Mouse (Mus musculus): ENCODE measurements around the gene St6gal1.

Gene St6gal1

GRCm38 (mm10) chr16:23224671-23225068 lies at the start of gene St6gal1:
TSS of gene St6gal1 (plus strand) at chr16:23224740.
- DNase-seq (ENCODE audit: low read depth, low spot score), result peak; percentile 93

- DNase-seq (ENCODE audit: low read depth, low spot score), result no peak
Measured at GRCm38 (mm10) chr16:23174855-23175254, 49.7 kb upstream of the St6gal1 start.

GRCm38 (mm10) chr16:23175956-23176355 lies 48.6 kb upstream of the St6gal1 start:
- no peak for DNase-seq (ENCODE audit: low read depth, low spot score)

GRCm38 (mm10) chr16:23177856-23178255 lies 46.7 kb upstream of the St6gal1 start:
- DNase-seq (ENCODE audit: low read depth, low spot score), result no peak

GRCm38 (mm10) chr16:23178796-23179195 lies 45.7 kb upstream of the St6gal1 start:
- no peak for DNase-seq (ENCODE audit: low read depth, low spot score)

- DNase-seq (ENCODE audit: low read depth, low spot score), result peak; percentile 13
Measured at GRCm38 (mm10) chr16:23179436-23179835, 45.1 kb upstream of the St6gal1 start.

- no peak for DNase-seq (ENCODE audit: low read depth, low spot score)
Measured at GRCm38 (mm10) chr16:23181054-23181453, 43.5 kb upstream of the St6gal1 start.

- no peak for DNase-seq (ENCODE audit: low read depth, low spot score)
Measured at GRCm38 (mm10) chr16:23181487-23181886, 43.1 kb upstream of the St6gal1 start.

GRCm38 (mm10) chr16:23181942-23182597 lies 42.5 kb upstream of the St6gal1 start:
- DNase-seq (ENCODE audit: low read depth, low spot score), result no peak

- DNase-seq (ENCODE audit: low read depth, low spot score), result no peak
Measured at GRCm38 (mm10) chr16:23185824-23186223, 38.7 kb upstream of the St6gal1 start.

- DNase-seq (ENCODE audit: low read depth, low spot score), result no peak
Measured at GRCm38 (mm10) chr16:23186418-23186817, 38.1 kb upstream of the St6gal1 start.

- no peak for DNase-seq (ENCODE audit: low read depth, low spot score)
Measured at GRCm38 (mm10) chr16:23187983-23188382, 36.6 kb upstream of the St6gal1 start.

- DNase-seq (ENCODE audit: low read depth, low spot score), result no peak
Measured at GRCm38 (mm10) chr16:23189612-23190011, 34.9 kb upstream of the St6gal1 start.

GRCm38 (mm10) chr16:23191560-23192242 lies 32.8 kb upstream of the St6gal1 start:
- DNase-seq (ENCODE audit: low read depth, low spot score), result no peak

- DNase-seq (ENCODE audit: low read depth, low spot score), result no peak
Measured at GRCm38 (mm10) chr16:23195618-23196017, 28.9 kb upstream of the St6gal1 start.

- DNase-seq (ENCODE audit: low read depth, low spot score), result no peak
Measured at GRCm38 (mm10) chr16:23196296-23196695, 28.2 kb upstream of the St6gal1 start.

- DNase-seq (ENCODE audit: low read depth, low spot score), result no peak
Measured at GRCm38 (mm10) chr16:23196791-23197190, 27.7 kb upstream of the St6gal1 start.

- no peak for DNase-seq (ENCODE audit: low read depth, low spot score)
Measured at GRCm38 (mm10) chr16:23201498-23201897, 23.0 kb upstream of the St6gal1 start.

GRCm38 (mm10) chr16:23214314-23214713 lies 10.2 kb upstream of the St6gal1 start:
- no peak for DNase-seq (ENCODE audit: low read depth, low spot score)

GRCm38 (mm10) chr16:23215241-23215900 lies 9.2 kb upstream of the St6gal1 start:
- DNase-seq (ENCODE audit: low read depth, low spot score), result no peak

GRCm38 (mm10) chr16:23216366-23216765 lies 8.2 kb upstream of the St6gal1 start:
- no peak for DNase-seq (ENCODE audit: low read depth, low spot score)

GRCm38 (mm10) chr16:23218313-23218712 lies 6.2 kb upstream of the St6gal1 start:
- no peak for DNase-seq (ENCODE audit: low read depth, low spot score)

Data from R1 (cell line).